Mouse (Mus musculus) CH12.LX (cell line): ENCODE data around the gene Trim9.

Experiments used
- CHD2 ChIP-seq: IDR thresholded peaks from 2 replicates; pipeline ENCODE4 v1.6.1; 2011; ENCODE audit warnings: low read length, improper control_type of control experiment
- CTCF ChIP-seq, 2 experiments: IDR thresholded peaks in 1 of 2; conservative IDR thresholded peaks in 1 of 2; 2 replicates each; pipeline ENCODE4 v1.5.1; 2011 to 2012; ENCODE audit warnings: low read depth in 2 of 2, low read length in 2 of 2, improper control_type of control experiment in 1 of 2, inconsistent platforms in 1 of 2, mild to moderate bottlenecking in 1 of 2, moderate library complexity in 1 of 2
- EP300 ChIP-seq: IDR thresholded peaks from 2 replicates; pipeline ENCODE4 v1.6.1; 2011; ENCODE audit warnings: low read length, improper control_type of control experiment
- MAFK ChIP-seq: IDR thresholded peaks from 2 replicates; pipeline ENCODE4 v1.6.1; 2011; ENCODE audit warnings: low read length, improper control_type of control experiment; ENCODE audit not compliant: insufficient replicate concordance
- MAX ChIP-seq: IDR thresholded peaks from 2 replicates; pipeline ENCODE4 v1.6.1; 2011; ENCODE audit warnings: low read length, improper control_type of control experiment
- NELFE ChIP-seq: IDR thresholded peaks from 2 replicates; pipeline ENCODE4 v1.6.1; 2011; ENCODE audit warnings: low read depth, low read length, improper control_type of control experiment
- POLR2A ChIP-seq: IDR thresholded peaks from 2 replicates; pipeline ENCODE4 v1.6.1; 2011; ENCODE audit warnings: low read depth, mild to moderate bottlenecking, improper control_type of control experiment, low read length
- SIN3A ChIP-seq: IDR thresholded peaks from 2 replicates; pipeline ENCODE4 v1.6.1; 2012; ENCODE audit warnings: low read length, improper control_type of control experiment, inconsistent platforms
- TBP ChIP-seq: conservative IDR thresholded peaks from 2 replicates; pipeline ENCODE4 v1.6.1; 2011; ENCODE audit warnings: low read depth, low read length, improper control_type of control experiment
- UBTF ChIP-seq: IDR thresholded peaks from 2 replicates; pipeline ENCODE4 v1.6.1; 2012; ENCODE audit warnings: low read depth, mild to moderate bottlenecking, inconsistent platforms, low read length, improper control_type of control experiment, moderate library complexity
- USF1 ChIP-seq: IDR thresholded peaks from 2 replicates; pipeline ENCODE4 v1.6.1; 2014; ENCODE audit warnings: low read depth, mild to moderate bottlenecking, inconsistent platforms, low read length, improper control_type of control experiment
- ZKSCAN1 ChIP-seq: IDR thresholded peaks from 2 replicates; pipeline ENCODE4 v1.6.1; 2012; ENCODE audit warnings: low read depth, inconsistent platforms, low read length, improper control_type of control experiment, borderline replicate concordance

GRCm38 (mm10) chr12:70232020-70232544 lies 115.3 kb downstream of the Trim9 start:
- TF ChIP-seq UBTF (no peak), SIN3A (no peak), CHD2 (no peak), EP300 (no peak), POLR2A (no peak), USF1 (no peak), CTCF (conservative IDR thresholded peaks at IDR 0.05 in 1 of 2, IDR thresholded peaks at IDR 0.05 in 1 of 2; ENCODE audit: low read depth in 2 of 2, low read length in 2 of 2) (no peak), TBP (no peak), MAFK (no peak), NELFE (no peak), MAX (no peak), ZKSCAN1 (no peak)
